Mouse (Mus musculus) regulatory T cell (primary cell): ENCODE measurements at regions not wholly inside any gene's neighbourhood (a gene's known extent, or its start where the extent isn't known, plus 50 kb on each side); places are given as distances from the start of the nearest gene placed in this dataset.

Source experiments
- in situ Hi-C: fragments of 300-600 bp; cut with MboI, MseI; formaldehyde crosslinking; loops from one replicate; pipeline ENCODE4 v1.15.1; 2025; ENCODE audit warnings: high pct_unique_total_duplicates

DNA sequence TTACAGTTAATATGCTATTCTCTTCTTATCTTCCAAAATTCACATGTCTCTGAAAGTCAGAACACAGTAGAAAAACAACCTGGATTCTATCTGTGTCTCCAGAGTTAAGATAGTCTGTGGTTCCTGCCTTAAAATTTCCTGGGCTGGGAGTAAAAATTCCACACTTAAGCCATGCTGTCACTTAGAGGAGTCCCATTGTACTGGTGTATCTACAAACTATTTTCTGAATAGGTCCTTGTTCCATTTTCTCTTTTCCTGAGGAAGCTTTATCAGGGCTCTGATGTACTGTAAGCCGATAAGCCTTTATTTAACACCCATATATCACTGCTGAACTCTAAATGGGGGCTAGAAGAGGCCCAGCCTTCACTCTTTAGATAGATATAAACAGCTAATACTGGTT lies 1171.1 kb downstream of the Efnb2 start:
- in situ Hi-C loops, result no loop called here

DNA sequence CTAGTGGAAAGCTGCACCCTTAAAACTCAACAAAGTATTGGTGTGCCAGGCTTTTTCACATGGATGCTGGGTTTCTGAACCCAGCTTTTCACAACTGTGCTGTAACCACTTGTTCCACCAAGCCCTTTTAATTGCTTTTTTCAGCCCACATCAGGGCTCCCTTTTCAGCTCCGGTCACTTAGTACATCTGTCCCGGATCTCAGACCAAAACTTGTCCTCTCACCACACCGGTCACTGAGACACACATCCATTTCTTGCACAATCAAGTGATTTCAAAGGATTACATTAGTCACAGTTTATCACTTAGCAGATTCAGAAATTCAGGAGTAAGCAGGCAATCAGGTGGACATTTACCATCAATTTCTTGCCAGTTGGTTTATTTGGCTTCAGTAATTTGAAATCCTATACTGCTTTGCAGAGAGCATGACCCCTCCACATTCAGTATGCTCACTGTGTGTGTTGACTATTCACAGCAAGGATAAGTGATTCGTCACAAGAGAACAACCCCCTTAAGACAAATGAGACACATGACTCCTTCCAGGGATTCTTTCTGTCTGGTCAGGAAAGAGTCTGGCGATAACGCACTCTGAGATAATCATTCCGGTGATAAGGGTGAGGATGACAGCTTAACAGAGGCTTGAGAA lies 1188.8 kb downstream of the Efnb2 start:
- in situ Hi-C loops, result no loop called here

DNA sequence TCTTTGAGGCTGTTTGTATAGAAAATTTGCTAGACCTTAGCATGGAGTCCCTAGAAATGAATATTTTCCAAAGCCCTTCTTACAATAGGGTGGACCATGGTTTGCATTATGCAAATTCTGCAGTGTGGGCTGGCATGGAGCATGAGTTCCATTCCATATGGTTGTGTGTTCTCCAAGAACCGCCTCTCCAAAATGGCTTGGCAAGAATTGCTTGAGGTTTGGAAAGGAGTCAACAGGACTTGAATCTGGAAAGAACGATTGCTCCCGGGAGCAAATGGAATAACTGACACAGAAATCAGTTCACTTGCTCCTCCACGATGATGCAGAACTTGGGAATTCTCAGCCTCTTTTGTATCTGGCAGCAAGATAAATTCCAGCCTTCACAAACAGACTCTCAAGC lies 1191.8 kb downstream of the Efnb2 start:
- in situ Hi-C loops, result no loop called here

DNA sequence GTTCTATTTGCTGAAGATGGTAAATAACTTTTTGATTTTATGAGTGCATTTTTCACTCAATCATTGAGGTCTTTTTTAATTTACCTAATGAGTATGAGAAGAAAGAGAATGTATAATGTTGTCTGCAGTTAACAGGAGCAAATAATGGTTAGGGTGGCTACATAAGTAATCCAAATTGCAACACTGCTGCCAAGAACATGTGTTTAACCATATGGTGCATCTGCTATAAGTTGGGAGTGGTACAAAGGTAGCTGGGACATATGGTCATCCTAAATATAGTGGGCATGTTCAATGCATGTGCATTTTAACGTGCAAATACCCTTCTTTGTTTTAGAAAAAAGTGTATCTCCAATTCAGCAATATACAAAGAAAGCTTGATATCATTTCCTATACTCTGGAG lies 1198.2 kb downstream of the Efnb2 start:
- in situ Hi-C loops, result no loop called here

DNA sequence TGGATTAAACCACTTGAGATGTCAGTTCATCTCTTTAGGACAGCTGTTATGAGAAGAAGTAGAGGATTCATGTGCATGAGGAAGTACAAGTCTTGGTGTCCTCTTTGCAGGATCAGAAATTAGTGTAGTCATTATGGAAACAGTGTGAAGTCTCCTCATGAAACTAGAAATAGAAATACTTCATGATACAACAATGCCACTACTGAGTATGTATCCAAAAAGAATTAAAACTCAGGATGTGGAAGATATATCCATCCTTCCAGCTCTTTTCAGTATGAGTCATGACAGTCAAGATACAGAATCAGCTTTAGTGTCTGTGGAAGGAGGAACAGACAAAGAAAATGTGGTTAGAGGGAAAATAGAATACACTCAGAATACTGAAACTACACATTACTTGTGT lies 1211.7 kb downstream of the Efnb2 start:
- in situ Hi-C loops, result no loop called here

DNA sequence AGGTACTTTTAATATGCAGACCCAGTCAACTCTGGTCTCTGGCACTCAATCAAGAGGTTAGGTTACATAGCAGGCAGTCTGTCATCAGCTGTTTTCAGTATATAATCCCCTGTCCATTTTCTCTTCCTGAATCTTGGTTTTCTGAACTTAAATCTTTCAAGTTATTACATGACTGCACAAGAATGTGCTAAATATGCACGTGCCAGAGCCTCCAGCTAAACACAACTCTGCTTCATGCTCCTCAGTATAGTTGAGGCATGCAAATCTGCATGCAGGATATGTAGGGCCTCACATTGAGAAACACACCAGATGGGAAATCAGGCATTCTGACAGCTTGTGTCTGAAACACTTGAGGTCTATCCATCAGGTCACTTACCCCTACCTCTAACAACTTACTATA lies 1214.0 kb downstream of the Efnb2 start:
- in situ Hi-C loops, result no loop called here

DNA sequence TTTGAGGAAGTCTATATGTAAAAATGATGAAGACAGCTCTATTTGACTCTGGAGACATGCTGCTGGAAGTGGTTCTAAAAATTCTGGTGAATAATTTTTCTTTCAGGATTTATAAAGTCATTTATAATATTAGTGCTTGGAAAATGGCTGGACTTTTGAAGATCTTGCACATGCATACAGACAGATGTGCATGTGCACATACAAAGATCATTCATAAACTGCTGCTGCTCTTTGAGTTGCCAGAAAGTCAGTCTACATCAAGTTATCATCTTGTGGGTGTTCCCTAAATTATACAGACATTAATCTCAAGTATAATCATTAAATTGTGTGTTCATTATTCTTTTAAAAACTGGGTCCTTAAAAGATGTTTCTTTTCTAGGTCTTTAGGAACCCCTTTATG lies 1220.2 kb downstream of the Efnb2 start:
- in situ Hi-C loops, result no loop called here

DNA sequence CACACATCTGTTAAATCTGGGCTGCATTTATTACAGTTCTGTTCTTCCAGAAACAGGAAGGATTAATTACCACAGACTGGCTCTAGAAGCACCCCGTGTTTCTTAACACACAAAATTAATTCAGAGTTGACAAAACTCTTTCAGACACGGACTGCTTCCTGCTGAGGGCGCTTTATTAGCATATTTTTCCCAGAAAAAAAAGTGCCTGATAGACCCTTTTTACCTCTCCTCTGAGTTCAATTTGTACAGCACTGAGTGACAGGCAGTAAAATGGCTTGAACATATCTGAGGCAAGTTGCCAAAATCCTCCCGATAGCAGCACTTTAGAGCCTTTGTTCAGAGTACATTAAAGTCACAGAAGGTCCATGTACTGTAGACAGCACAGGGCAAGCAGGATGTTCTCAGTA lies 1220.8 kb downstream of the Efnb2 start:
- in situ Hi-C loops, result no loop called here

DNA sequence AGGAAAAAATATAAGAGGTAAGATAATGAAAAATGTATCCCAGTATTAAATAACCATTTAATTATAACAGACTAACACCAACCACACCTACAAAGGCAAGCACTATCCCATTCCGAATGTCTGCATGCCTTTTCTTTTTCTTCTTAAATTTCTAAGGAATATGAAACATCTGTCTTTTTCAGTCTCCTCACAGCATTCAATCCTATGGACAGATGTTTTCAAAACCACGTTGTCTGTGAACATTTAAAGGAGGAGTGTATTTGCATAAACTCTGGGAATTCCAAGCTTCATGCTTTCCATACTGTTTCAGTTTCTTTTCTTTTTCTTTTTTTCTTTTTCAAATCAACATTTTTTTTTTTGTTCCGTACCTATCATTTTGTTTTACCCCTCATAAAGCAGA lies 1221.2 kb downstream of the Efnb2 start:
- in situ Hi-C loops, result no loop called here

DNA sequence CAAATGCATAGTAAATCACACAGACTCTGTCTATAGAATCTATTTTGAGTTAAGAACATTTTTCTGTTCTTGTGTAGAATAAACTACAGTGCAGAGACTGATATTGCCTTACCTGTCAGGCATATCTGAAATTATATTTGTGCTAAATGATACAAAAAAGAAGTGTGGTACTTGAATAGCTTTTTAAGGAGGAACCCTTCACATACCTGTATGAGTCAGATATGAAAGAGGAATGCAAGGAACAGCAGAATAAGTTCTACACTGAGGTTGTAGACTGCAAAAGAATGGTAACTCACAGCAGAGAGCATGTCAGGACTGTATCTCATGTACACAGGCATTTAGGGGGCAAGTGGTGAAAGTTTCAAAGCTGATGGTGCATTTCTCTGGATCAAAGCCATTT lies 1230.6 kb downstream of the Efnb2 start:
- in situ Hi-C loops, result no loop called here

DNA sequence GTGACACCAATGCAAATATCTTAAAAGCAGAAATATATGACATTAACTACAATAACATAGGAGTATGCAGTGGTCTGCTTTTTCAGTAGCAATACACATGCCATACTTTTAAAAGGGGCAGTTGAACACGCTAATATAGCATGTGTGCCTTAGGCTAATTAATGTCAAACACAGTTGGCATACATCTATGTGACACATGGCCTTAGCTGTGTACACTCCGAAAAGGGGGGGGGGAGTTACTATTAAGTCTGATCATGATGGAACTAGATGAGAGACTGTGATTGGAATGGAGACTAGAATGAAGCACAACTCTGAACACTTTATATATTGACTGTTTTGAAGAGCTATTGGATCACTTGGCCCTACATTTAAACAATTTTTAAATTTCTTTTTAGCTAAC lies 1262.9 kb downstream of the Efnb2 start:
- in situ Hi-C loops, result loop anchor here (10.0 kb wide), 1 partner anchor 1917 kb away; no protein-coding TSS in a partner anchor

DNA sequence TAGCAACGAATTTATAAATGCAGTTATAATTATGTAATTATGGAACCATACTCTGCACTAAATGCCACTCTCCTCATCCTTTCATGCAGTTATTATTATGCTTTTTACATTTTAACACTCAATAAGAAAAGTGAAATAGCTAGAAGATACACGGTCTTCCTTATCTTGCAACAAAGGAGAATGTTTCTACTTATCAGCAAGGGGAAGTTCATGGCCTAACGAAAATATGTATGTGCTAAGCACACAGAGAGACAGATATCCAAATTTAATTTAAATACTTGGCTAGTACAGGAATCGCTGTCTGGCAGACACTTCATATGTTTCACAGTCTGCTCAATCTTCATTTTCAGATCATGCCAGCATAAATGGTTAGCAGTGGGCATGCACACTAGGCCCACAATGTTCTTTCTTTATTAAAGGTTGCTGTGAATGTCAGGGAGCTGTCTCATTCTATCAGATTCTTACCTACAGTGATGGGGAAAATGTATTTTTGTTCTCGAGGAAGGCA lies 1263.6 kb downstream of the Efnb2 start:
- in situ Hi-C loops, result loop anchor here (10.0 kb wide), 1 partner anchor 1917 kb away; no protein-coding TSS in a partner anchor
